Mouse (Mus musculus) R1 (cell line): ENCODE results near the gene Mras.

Experiments used
- DNase-seq: peaks from one replicate; pipeline ENCODE4 v3.0.0-alpha.2; 2018; ENCODE audit warnings: low read depth, low spot score

Mras gene

GRCm38 (mm10) chr9:99440941-99441340 lies 3.8 kb upstream of the Mras start:
- no peak for DNase-seq

- no peak for DNase-seq
These were observed 1.9 kb upstream of the Mras start for GRCm38 (mm10) chr9:99439064-99439463.

- peak; percentile 47 for DNase-seq
These were observed 792 bp upstream of the Mras start for GRCm38 (mm10) chr9:99437781-99438565.

GRCm38 (mm10) chr9:99436182-99437030 lies 775 bp downstream of the Mras start:
- DNase-seq = peak; percentile 57

- no peak for DNase-seq
These were observed 1.5 kb downstream of the Mras start for GRCm38 (mm10) chr9:99435619-99436181.

GRCm38 (mm10) chr9:99434892-99435618 lies 2.1 kb downstream of the Mras start:
- DNase-seq = peak; percentile 65

GRCm38 (mm10) chr9:99432478-99432877 lies 4.7 kb downstream of the Mras start:
- no peak for DNase-seq

- DNase-seq = no peak
These were observed 5.2 kb downstream of the Mras start for GRCm38 (mm10) chr9:99431963-99432362.

- DNase-seq = no peak
These were observed 5.8 kb downstream of the Mras start for GRCm38 (mm10) chr9:99431346-99431745.

- no peak for DNase-seq
These were observed 6.4 kb downstream of the Mras start for GRCm38 (mm10) chr9:99430806-99431205.

- DNase-seq = no peak
These were observed 7.3 kb downstream of the Mras start for GRCm38 (mm10) chr9:99429845-99430244.

GRCm38 (mm10) chr9:99428601-99429331 lies 8.4 kb downstream of the Mras start:
- no peak for DNase-seq

GRCm38 (mm10) chr9:99425262-99425661 lies 11.9 kb downstream of the Mras start:
- no peak for DNase-seq

- DNase-seq = no peak
These were observed 12.7 kb downstream of the Mras start for GRCm38 (mm10) chr9:99424574-99424863.

GRCm38 (mm10) chr9:99423692-99424573 lies 13.2 kb downstream of the Mras start:
- DNase-seq = peak; percentile 70

- peak; percentile 60 for DNase-seq
These were observed 15.3 kb downstream of the Mras start for GRCm38 (mm10) chr9:99421914-99422313.

- DNase-seq = peak; percentile 98
These were observed 17.1 kb downstream of the Mras start for GRCm38 (mm10) chr9:99419951-99420701.

- DNase-seq = peak; percentile 85
These were observed 18.8 kb downstream of the Mras start for GRCm38 (mm10) chr9:99418377-99418776.

- no peak for DNase-seq
These were observed 19.8 kb downstream of the Mras start for GRCm38 (mm10) chr9:99417288-99417846.
